Mouse (Mus musculus): Measurements from ENCODE around the gene Olfml3. TPM values are rescaled to one million over a fixed set of nuclear protein-coding genes. Genes with fewer than 3 reads are reported as not detected.
A peak's percentile ranks its signal among the peaks of the same experiment; 100 is the strongest.

Gene Olfml3
- polyA plus RNA-seq, 1 experiment from 2014 or later, result 15.5 TPM

DNA sequence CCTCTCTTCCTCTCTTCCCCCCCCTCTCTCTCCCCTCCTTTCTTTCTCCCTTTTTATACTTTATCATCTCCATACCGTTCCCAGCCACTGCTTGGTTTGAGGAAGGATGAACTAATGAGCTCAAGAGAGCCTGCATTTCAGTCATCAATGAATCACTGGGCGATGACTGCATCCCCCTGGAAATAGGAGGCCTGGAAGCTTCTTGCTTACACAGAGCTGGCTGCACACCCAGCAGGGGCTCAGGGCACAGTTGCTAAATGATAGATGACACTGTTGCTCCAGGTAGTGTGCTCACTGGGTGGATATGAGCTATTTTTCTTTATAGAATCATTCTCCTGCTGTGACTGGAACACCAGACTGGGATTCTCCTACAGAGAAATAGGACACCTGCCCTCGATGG, 42.2 kb downstream of the Olfml3 start:
- Histone ChIP-seq H3K9ac (replicated peaks) (no peak overlapping the region), H3K4me1 (0 out of 2 replicates have a peak, but pooled peaks cover 2% of the 10 kb centered on the region), H3K4me2 (no peak overlapping the region), H3K27ac (replicated peaks) (no peak overlapping the region), H3K4me3 (replicated peaks) (no peak overlapping the region), H3K27me3 (replicated peaks) (no peaks in the 10 kb centered on the region), H3K36me3 (no peaks in the 10 kb centered on the region), H3K9me3 (replicated peaks) (no peaks in the 10 kb centered on the region)
- ATAC-seq (ENCODE audit: low FRiP score), result no peak
- 42% methylated on average over 3 of the region's 3 CpGs for WGBS

DNA sequence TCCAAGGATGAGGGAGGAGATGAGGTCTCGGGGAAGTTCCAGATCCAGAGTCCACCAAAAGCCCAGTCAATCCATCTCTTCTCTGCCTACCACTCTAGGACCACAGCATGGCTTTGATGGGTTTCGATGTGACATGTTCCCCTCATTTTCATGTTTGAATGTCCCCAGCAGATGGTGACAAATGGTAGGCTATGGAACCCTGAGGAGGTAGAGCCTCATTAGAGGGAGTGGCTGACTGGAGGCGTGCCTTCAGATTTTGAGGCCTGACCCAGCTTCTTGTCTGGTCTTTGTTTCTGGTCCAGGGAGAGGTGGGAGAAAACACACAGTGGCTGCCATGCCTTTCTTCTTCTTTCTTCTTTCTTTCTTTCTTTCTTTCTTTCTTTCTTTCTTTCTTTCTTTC, 47.3 kb downstream of the Olfml3 start:
- 82% methylated on average over 3 of the region's 3 CpGs for WGBS
- 0 out of 2 replicates have a peak, but pooled peaks cover under 1% of the 10 kb centered on the region for H3K4me1 ChIP-seq
- no peaks in the 10 kb centered on the region for H3K36me3 ChIP-seq
- H3K27ac ChIP-seq (replicated peaks), result no peak overlapping the region
- H3K27me3 ChIP-seq (replicated peaks), result no peaks in the 10 kb centered on the region
- no peaks in the 10 kb centered on the region for H3K9me3 ChIP-seq (replicated peaks)
- H3K4me2 ChIP-seq, result no peak overlapping the region
- no peak overlapping the region for H3K4me3 ChIP-seq (replicated peaks)
- ATAC-seq (ENCODE audit: low FRiP score), result no peak
- H3K9ac ChIP-seq (replicated peaks), result no peak overlapping the region

DNA sequence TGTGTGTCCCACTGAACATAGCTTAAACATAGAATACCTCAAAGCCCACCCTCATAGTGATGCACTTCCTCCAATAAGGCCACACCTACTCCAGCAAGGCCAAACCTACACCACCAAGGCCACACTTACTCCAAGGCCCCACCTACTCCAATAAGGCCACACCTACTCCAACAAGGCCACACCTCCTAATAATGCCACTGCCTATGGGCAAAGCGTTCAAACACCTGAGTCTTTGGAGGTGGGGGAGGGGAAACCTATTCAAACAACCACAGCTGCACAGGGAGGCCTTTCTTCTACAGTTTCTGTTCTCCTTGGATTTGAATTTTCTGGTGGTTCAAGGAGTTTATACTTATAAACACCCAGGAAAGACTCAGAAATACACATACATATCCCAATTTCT, 48.8 kb downstream of the Olfml3 start:
- WGBS, result 68% methylated on average over 1 of the region's 1 CpGs
- H3K9ac ChIP-seq (replicated peaks), result no peak overlapping the region
- no peak overlapping the region for H3K4me2 ChIP-seq
- no peaks in the 10 kb centered on the region for H3K27me3 ChIP-seq (replicated peaks)
- H3K27ac ChIP-seq (replicated peaks), result no peak overlapping the region
- H3K9me3 ChIP-seq (replicated peaks), result no peaks in the 10 kb centered on the region
- H3K36me3 ChIP-seq, result no peaks in the 10 kb centered on the region
- ATAC-seq (ENCODE audit: low FRiP score), result no peak
- H3K4me1 ChIP-seq, result no peaks in the 10 kb centered on the region
- H3K4me3 ChIP-seq (replicated peaks), result no peak overlapping the region

DNA sequence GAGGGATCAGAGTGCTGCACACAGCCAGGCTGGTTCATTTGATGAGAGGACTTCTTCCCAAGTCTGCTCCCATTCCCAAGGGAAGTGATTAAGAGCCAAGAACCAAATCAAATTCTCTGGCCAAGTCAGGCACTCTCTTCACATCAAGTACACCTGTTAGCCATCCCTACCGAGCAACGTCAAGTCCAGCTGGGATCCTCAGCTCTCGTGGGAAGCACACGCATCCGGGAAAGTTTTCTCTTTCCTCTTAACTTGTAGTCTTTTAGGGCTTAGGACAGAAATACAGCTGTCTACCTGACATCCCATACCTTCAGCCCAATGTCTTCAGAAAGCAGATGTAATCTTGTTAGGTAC, 53.9 kb downstream of the Olfml3 start:
- no peak for ATAC-seq (ENCODE audit: low FRiP score)
- H3K36me3 ChIP-seq, result no peaks in the 10 kb centered on the region
- WGBS, result 36% methylated on average over 5 of the region's 5 CpGs

DNA sequence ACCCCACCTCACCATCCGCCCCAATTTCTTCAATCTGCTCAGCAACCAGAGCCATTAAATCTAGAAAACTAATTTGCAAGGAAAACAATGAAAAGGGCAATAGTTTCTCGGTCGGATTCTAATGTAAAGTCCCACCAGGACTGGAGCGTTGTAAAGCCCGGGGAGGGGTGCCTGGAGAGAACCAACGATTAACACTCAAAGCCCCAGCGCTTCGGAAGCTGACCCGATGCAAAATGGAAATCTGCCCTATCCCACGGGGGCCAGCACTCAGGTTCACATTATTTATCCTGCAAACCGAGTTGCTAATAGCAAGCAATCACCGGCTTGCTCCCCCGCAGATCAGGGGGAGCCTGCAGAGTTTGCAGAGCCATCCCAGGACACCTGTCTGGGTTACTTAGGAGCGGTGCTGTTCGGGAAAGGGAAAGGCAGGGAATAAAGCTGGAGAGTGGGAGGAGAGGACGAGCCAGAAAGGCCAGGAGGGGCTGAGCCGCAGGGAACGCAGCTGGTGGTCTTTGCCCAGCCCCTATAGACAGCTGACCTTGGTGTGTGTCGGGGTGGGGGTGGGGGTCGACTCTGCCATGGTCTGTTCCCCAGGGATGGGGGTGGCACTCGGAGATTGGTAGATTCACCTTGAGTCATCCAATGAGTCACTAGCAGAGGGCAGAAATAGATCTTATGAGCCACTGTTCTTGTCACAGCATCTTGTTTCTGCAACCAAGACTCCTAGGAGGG, 54.4 kb downstream of the Olfml3 start:
- no peak overlapping the region for H3K9ac ChIP-seq (replicated peaks)
- WGBS, result 3% methylated on average over 21 of the region's 21 CpGs

More for the DNA sequence above, 53.9 kb downstream of the Olfml3 start:
- Histone ChIP-seq H3K4me2 (peak overlapping the region; percentile 51), H3K27ac (replicated peaks) (no peak overlapping the region), H3K4me3 (replicated peaks) (no peak overlapping the region), H3K9me3 (replicated peaks) (no peaks in the 10 kb centered on the region), H3K4me1 (peaks cover 17% of the 10 kb centered on the region), H3K9ac (replicated peaks) (no peak overlapping the region), H3K27me3 (replicated peaks) (no peaks in the 10 kb centered on the region)

DNA sequence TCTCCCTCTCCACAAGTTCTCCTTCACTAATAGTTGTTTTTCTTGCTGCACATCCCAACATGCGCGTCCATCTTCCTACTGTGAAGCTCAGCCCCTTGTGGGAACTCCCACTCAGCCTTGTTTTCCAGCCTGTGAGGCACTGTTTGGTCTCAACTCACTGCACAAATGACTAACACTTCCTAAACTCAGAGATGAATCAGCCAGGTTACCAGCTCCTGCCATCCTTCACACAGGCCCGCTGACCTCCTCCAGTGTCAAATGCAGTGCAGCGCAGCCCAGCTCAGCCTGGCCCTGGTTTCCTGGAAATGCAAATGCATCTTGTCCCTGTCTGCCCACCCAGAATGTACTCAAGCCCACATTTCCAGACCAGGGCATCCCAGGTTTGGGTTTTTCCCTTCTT, 55.3 kb downstream of the Olfml3 start:
- Histone ChIP-seq H3K27ac (replicated peaks) (0 out of 2 replicates have a peak overlapping the region, but pooled peaks have one; percentile 23), H3K27me3 (replicated peaks) (no peaks in the 10 kb centered on the region), H3K4me3 (replicated peaks) (no peak overlapping the region), H3K4me2 (no peak overlapping the region), H3K36me3 (no peaks in the 10 kb centered on the region), H3K9me3 (replicated peaks) (no peaks in the 10 kb centered on the region), H3K4me1 (peaks cover 17% of the 10 kb centered on the region), H3K9ac (replicated peaks) (no peak overlapping the region)
- no peak for ATAC-seq (ENCODE audit: low FRiP score)
- 47% methylated on average over 4 of the region's 4 CpGs for WGBS

More for the DNA sequence above, 54.4 kb downstream of the Olfml3 start:
- H3K4me3 ChIP-seq (replicated peaks), result no peak overlapping the region; the same call in 1 of the 2 replicates
- no peak overlapping the region for H3K27ac ChIP-seq (replicated peaks)
- H3K9me3 ChIP-seq (replicated peaks), result no peaks in the 10 kb centered on the region
- H3K36me3 ChIP-seq, result no peaks in the 10 kb centered on the region
- ATAC-seq (ENCODE audit: low FRiP score), result peak; percentile 33; the same call in 1 of the 2 replicates
- peaks cover 17% of the 10 kb centered on the region for H3K4me1 ChIP-seq
- no peaks in the 10 kb centered on the region for H3K27me3 ChIP-seq (replicated peaks)
- H3K4me2 ChIP-seq, result peak overlapping the region; percentile 51

DNA sequence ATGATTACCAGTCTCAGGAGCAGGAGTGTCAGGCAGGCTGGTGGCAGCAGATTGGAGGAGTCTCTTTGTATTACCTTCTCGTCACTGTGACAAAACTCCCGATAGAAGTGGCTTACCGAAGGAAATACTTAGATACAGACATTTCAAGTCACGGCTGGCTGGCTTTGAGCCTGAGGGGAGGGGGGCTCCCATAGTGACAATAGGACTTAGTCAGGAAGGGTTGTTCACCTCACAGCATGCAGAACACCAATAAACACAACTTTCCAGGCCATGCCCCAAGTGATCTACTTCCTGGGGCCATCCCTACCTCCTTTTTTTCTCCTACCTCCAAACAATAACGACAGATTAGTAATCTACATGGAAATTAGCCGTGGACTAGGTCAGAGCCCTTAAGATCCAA, 59.0 kb downstream of the Olfml3 start:
- ATAC-seq (ENCODE audit: low FRiP score), result no peak
- Histone ChIP-seq H3K27ac (replicated peaks) (no peak overlapping the region), H3K9me3 (replicated peaks) (no peaks in the 10 kb centered on the region), H3K9ac (replicated peaks) (no peak overlapping the region), H3K4me1 (peaks cover 16% of the 10 kb centered on the region), H3K36me3 (no peaks in the 10 kb centered on the region), H3K27me3 (replicated peaks) (no peaks in the 10 kb centered on the region), H3K4me3 (replicated peaks) (no peak overlapping the region), H3K4me2 (no peak overlapping the region)
- 16% methylated on average over 6 of the region's 6 CpGs for WGBS

DNA sequence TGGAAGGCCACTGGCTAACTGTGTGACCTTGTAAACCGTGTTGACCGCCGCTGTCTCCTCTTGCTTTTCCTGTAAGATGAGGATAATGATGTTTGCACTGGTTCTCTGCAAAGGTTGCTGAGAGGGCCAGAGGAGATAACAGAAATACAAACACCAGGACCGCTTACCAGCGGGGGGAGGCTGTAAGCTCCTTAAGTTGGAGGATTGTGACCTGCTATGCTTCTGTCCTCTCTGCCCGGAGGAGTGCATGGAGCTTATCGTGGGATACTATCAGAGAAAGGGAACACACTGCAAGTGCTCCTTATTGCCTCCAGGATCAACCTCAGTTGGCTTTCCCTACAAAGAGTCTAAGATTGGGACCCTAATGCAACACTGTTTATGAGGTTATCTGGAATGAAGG, 65.1 kb downstream of the Olfml3 start:
- no peaks in the 10 kb centered on the region for H3K9me3 ChIP-seq (replicated peaks)
- ATAC-seq (ENCODE audit: low FRiP score), result no peak
- H3K4me3 ChIP-seq (replicated peaks), result no peak overlapping the region
- WGBS, result 80% methylated on average over 7 of the region's 7 CpGs
- H3K27me3 ChIP-seq (replicated peaks), result no peaks in the 10 kb centered on the region
- H3K4me2 ChIP-seq, result no peak overlapping the region
- peaks cover 6% of the 10 kb centered on the region; the same call in 1 of the 2 replicates for H3K4me1 ChIP-seq
- no peak overlapping the region for H3K27ac ChIP-seq (replicated peaks)
- no peak overlapping the region for H3K9ac ChIP-seq (replicated peaks)
- no peaks in the 10 kb centered on the region for H3K36me3 ChIP-seq

Other genes starting within 250 kb of the Olfml3 start
- 11.8 and 14.1 TPM in 2 replicates for gene Syt6, start 162.8 kb downstream of the Olfml3 start, polyA plus RNA-seq (2015; fragmentation: Nextera tagmentation; extraction: Ambion mirVana)
- gene Atg4a-ps, start 91.9 kb downstream of the Olfml3 start, polyA plus RNA-seq (2015; fragmentation: Nextera tagmentation; extraction: Ambion mirVana), result 0.14 and 0.17 TPM in 2 replicates
- gene Gm10964, start 1.4 kb upstream of the Olfml3 start, polyA plus RNA-seq (2015; fragmentation: Nextera tagmentation; extraction: Ambion mirVana), result not detected in 2 replicates
- gene Hipk1, start 53.6 kb upstream of the Olfml3 start, polyA plus RNA-seq (2015; fragmentation: Nextera tagmentation; extraction: Ambion mirVana), result 8.6 and 10.2 TPM in 2 replicates
- gene Dclre1b, start 71.4 kb upstream of the Olfml3 start, polyA plus RNA-seq (2015; fragmentation: Nextera tagmentation; extraction: Ambion mirVana), result 18.5 and 20.6 TPM in 2 replicates
- 21.9 and 24.6 TPM in 2 replicates for gene Ap4b1, start 71.5 kb upstream of the Olfml3 start, polyA plus RNA-seq (2015; fragmentation: Nextera tagmentation; extraction: Ambion mirVana)
- 0.10 TPM in 1 of 2 replicates, not detected in the other for gene Gm43064, start 71.6 kb upstream of the Olfml3 start, polyA plus RNA-seq (2015; fragmentation: Nextera tagmentation; extraction: Ambion mirVana)
- gene Bcl2l15, start 94.6 kb upstream of the Olfml3 start, polyA plus RNA-seq (2015; fragmentation: Nextera tagmentation; extraction: Ambion mirVana), result 0.26 and 0.33 TPM in 2 replicates
- 0.33 and 5.6 TPM in 2 replicates for gene Ptpn22, start 121.8 kb upstream of the Olfml3 start, polyA plus RNA-seq (2015; fragmentation: Nextera tagmentation; extraction: Ambion mirVana)
- 17.3 and 18.7 TPM in 2 replicates for gene Rsbn1, start 176.1 kb upstream of the Olfml3 start, polyA plus RNA-seq (2015; fragmentation: Nextera tagmentation; extraction: Ambion mirVana)
- gene Phtf1, start 230.1 kb upstream of the Olfml3 start, polyA plus RNA-seq (2015; fragmentation: Nextera tagmentation; extraction: Ambion mirVana), result 21.8 and 22.8 TPM in 2 replicates